Mouse (Mus musculus): Measurements from ENCODE around the gene Scarb1.

DNA sequence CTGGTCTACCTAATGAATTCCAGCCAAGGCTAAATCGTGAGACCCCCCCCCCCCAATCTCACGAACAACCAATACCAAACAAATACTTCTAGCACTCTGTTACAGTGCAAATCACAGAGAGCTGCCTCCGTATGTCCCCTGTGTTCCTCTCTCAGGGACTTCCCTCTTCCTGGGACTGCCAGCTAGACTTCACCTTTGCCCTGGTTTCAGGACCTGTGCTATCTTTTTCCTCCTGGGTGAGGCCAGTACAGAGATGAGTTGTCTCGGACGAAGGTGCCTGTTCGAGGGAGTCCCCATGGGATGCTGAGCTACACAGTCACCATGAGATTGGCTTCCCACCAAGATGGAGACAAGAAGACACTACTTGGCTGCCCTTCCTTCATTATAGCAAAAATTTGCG lies 7.2 kb upstream of the Scarb1 start:
- no peak for TF ChIP-seq CTCF (IDR thresholded peaks at IDR 0.05; ENCODE audit: low read depth)
- TF ChIP-seq EP300 (IDR thresholded peaks at IDR 0.05; ENCODE audit: low read depth), result no peak

All from heart, postnatal 0 days (tissue).